In the genomic region with DNA sequence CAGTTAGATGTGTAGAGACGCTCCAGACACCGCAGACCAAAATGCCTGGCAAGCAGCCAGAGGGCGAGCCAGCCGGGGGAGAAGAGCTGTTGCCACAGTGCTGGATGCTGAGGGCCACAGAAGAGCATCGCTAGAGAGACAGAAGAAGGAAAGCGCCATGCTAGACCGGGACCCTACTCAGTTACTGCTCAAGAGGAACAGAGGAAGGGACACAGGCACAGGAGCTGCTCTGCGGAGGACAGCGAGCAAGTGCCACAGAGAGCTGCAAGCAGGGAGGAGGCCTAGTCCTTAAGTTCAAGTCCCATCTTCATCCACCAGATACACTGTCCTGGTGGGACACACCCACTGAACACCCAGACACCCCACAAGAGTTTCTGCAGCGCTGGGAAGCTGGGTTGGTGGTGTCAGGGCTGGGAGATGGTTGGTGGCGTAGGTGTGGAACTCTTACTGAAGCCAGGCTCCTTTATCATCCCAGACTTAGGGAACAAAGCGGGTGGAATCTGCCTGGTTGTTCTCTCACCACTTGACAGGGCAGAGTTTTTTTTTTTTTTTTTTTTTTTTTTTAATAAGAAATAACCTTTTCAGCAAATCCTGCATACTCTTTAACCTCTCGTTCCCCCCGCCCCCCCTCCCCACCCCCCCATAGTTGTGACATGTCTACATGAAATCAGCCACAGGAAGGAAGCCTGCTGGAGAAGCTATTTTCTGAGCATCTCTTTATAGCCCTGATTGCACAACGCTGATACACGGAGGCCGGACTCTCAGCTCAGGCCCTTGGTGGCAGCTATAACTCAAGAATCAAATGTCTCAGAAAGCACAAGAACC, we compare ENCODE assay signal across 9 mouse cellular contexts. TPM values are rescaled to one million over a fixed set of nuclear protein-coding genes. Genes with fewer than 3 reads are reported as not detected.
DNase-seq lines count a peak whose midpoint lies in the region; TF ChIP-seq lines count a peak whose summit lies in the region.
"Had no signal": no experiment of that assay in that cellular context is flagged by ENCODE, and none has a peak within 500 bp of the region (broad histone marks: within the 10 kb centered on the region; RNA-seq: fewer than 3 reads in every experiment).

No protein-coding gene starts in this region.

- peaks cover 7% of the 10 kb centered on the region; the same call in 1 of the 2 replicates for H3K9me3 ChIP-seq in forebrain, embryonic 10.5 days

- 0 out of 2 replicates have a peak, but pooled peaks have one; percentile 25 for TF ChIP-seq POLR2A in thymus, adult 2 months (IDR thresholded peaks at IDR 0.05; ENCODE audit: control insufficient read depth, extremely low read depth, insufficient read depth, low read length, poor library complexity)

- H3K4me3 ChIP-seq in thymus, adult 2 months (ENCODE audit: control insufficient read depth, insufficient read depth, low read length), result no peak overlapping the region
- no peak overlapping the region for H3K4me3 ChIP-seq in forebrain, embryonic 10.5 days

- peak; percentile 55 for DNase-seq in adrenal gland, adult 2 months
- DNase-seq in adrenal gland, postnatal 4 days (ENCODE audit: low spot score in 2 of 2), result no peak
- DNase-seq in layer of hippocampus, postnatal 10 days (ENCODE audit: low spot score in 2 of 2), result peak; percentile 57 to 66
- no peak for DNase-seq in layer of hippocampus, adult 18-20 months (ENCODE audit: low spot score in 2 of 2)
- DNase-seq in c-Kit-positive CD71-negative TER-119-negative erythroid progenitor cells, embryonic 14.5 days (ENCODE audit: low read depth), result peak; percentile 53
- peak; percentile 76 to 80 for DNase-seq in kidney, postnatal 4 days
- peak; percentile 69 for DNase-seq in thymus, adult 2 months
- DNase-seq in forebrain, embryonic 10.5 days (ENCODE audit: extremely low spot score, low spot score), result no peak

- WGBS in thymus, adult 2 months, result 22% methylated on average over 17 of the region's 17 CpGs
- 91% methylated on average over 17 of the region's 17 CpGs for WGBS in forebrain, embryonic 10.5 days

- TF ChIP-seq CTCF in thymus, adult 2 months (IDR thresholded peaks at IDR 0.05; ENCODE audit: borderline replicate concordance, control insufficient read depth, extremely low read depth, insufficient read depth, low read length, poor library complexity), result no peak

- peaks cover 58% of the 10 kb centered on the region for H3K4me1 ChIP-seq in thymus, adult 2 months (replicated peaks; ENCODE audit: control insufficient read depth, insufficient read depth, low read length)
- H3K4me1 ChIP-seq in forebrain, embryonic 10.5 days, result peaks cover 14% of the 10 kb centered on the region

- H3K27me3 ChIP-seq in thymus, adult 2 months (ENCODE audit: control insufficient read depth, insufficient read depth, low read length), result no peaks in the 10 kb centered on the region
- H3K27me3 ChIP-seq in forebrain, embryonic 10.5 days (ENCODE audit: poor library complexity, severe bottlenecking), result peaks cover 9% of the 10 kb centered on the region; the same call in 1 of the 2 replicates

- H3K27ac ChIP-seq in thymus, adult 2 months (ENCODE audit: control insufficient read depth, insufficient read depth, low read length), result no peak overlapping the region
- H3K27ac ChIP-seq in forebrain, embryonic 10.5 days, result no peak overlapping the region

- H3K36me3 ChIP-seq in thymus, adult 2 months (ENCODE audit: control insufficient read depth, insufficient read depth, low read length), result no peaks in the 10 kb centered on the region
- H3K36me3 ChIP-seq in forebrain, embryonic 10.5 days (replicated peaks), result no peaks in the 10 kb centered on the region

RNA-seq across cellular contexts. Expression of gene Emc8, which starts 29.0 kb away (rescaled TPM):
- total RNA-seq in adrenal gland, adult 2 months (2021), result 100 to 1,000 TPM in 1 of 2 experiments, 10 to 100 TPM in 1; 73.1 to 136 TPM
- polyA plus RNA-seq in adrenal gland, adult 2 months (2012; rRNA removed), result 145 and 176 TPM in 2 replicates
- total RNA-seq in adrenal gland, postnatal 4 days (2021), result 100 to 1,000 TPM; 101 to 112 TPM
- 10 to 100 TPM; 70.7 to 82.3 TPM for total RNA-seq in layer of hippocampus, postnatal 10 days (2021)
- 10 to 100 TPM; 74.7 to 96.9 TPM for total RNA-seq in layer of hippocampus, adult 18-20 months (2021)
- polyA plus RNA-seq in thymus, adult 2 months (2012; rRNA removed), result 174 and 175 TPM in 2 replicates
- 379 and 400 TPM in 2 replicates for polyA plus RNA-seq in forebrain, embryonic 10.5 days (2016; fragmentation: Nextera tagmentation; extraction: Ambion mirVana)

RNA-seq across cellular contexts. Expression of gene Cox4i1, which starts 29.3 kb away (rescaled TPM):
- total RNA-seq in adrenal gland, adult 2 months (2021), result 1,000 to 10,000 TPM; 1,249 to 1,840 TPM
- polyA plus RNA-seq in adrenal gland, adult 2 months (2012; rRNA removed), result 508 and 556 TPM in 2 replicates
- total RNA-seq in adrenal gland, postnatal 4 days (2021), result 1,000 to 10,000 TPM; 1,090 to 1,156 TPM
- total RNA-seq in layer of hippocampus, postnatal 10 days (2021), result 100 to 1,000 TPM; 930 to 997 TPM
- total RNA-seq in layer of hippocampus, adult 18-20 months (2021), result 1,000 to 10,000 TPM; 1,117 to 1,130 TPM
- 842 and 1,074 TPM in 2 replicates for polyA plus RNA-seq in thymus, adult 2 months (2012; rRNA removed)
- 865 and 885 TPM in 2 replicates for polyA plus RNA-seq in forebrain, embryonic 10.5 days (2016; fragmentation: Nextera tagmentation; extraction: Ambion mirVana)

RNA-seq across cellular contexts. Expression of gene Gm27021, which starts 29.5 kb away (rescaled TPM):
- total RNA-seq in adrenal gland, adult 2 months (2021), result not detected
- 3.4 and 10.8 TPM in 2 replicates for polyA plus RNA-seq in adrenal gland, adult 2 months (2012; rRNA removed)
- total RNA-seq in adrenal gland, postnatal 4 days (2021), result under 1 TPM in 1 of 2 experiments, not detected in 1; 0.56 TPM
- under 1 TPM in 1 of 2 experiments, not detected in 1; 0.51 TPM for total RNA-seq in layer of hippocampus, postnatal 10 days (2021)
- 1 to 10 TPM; 1.4 to 2.0 TPM for total RNA-seq in layer of hippocampus, adult 18-20 months (2021)
- 1.6 and 4.0 TPM in 2 replicates for polyA plus RNA-seq in thymus, adult 2 months (2012; rRNA removed)
- polyA plus RNA-seq in forebrain, embryonic 10.5 days (2016; fragmentation: Nextera tagmentation; extraction: Ambion mirVana), result 3.2 and 4.0 TPM in 2 replicates
- total RNA-seq: liver, adult 2 months had no signal
- polyA plus RNA-seq: liver, adult 2 months had no signal

RNA-seq across cellular contexts. Expression of gene Irf8, which starts 38.8 kb away (rescaled TPM):
- 10 to 100 TPM; 11.9 to 41.9 TPM for total RNA-seq in adrenal gland, adult 2 months (2021)
- 49.1 and 74.7 TPM in 2 replicates for polyA plus RNA-seq in adrenal gland, adult 2 months (2012; rRNA removed)
- 10 to 100 TPM; 29.8 to 40.5 TPM for total RNA-seq in adrenal gland, postnatal 4 days (2021)
- 1 to 10 TPM; 4.2 to 4.8 TPM for total RNA-seq in layer of hippocampus, postnatal 10 days (2021)
- total RNA-seq in layer of hippocampus, adult 18-20 months (2021), result 1 to 10 TPM; 3.7 to 4.6 TPM
- 105 and 109 TPM in 2 replicates for polyA plus RNA-seq in thymus, adult 2 months (2012; rRNA removed)
- 4.5 and 5.0 TPM in 2 replicates for polyA plus RNA-seq in forebrain, embryonic 10.5 days (2016; fragmentation: Nextera tagmentation; extraction: Ambion mirVana)

RNA-seq across cellular contexts. Expression of gene 1190005I06Rik, which starts 49.9 kb away (rescaled TPM):
- total RNA-seq in adrenal gland, adult 2 months (2021), result 10 to 100 TPM in 1 of 2 experiments, 1 to 10 TPM in 1; 7.2 to 27.6 TPM
- polyA plus RNA-seq in adrenal gland, adult 2 months (2012; rRNA removed), result 14.9 and 33.6 TPM in 2 replicates
- total RNA-seq in adrenal gland, postnatal 4 days (2021), result 1 to 10 TPM; 5.4 to 7.5 TPM
- total RNA-seq in layer of hippocampus, postnatal 10 days (2021), result 10 to 100 TPM in 1 of 2 experiments, 1 to 10 TPM in 1; 9.0 to 13.1 TPM
- 10 to 100 TPM; 17.4 to 17.6 TPM for total RNA-seq in layer of hippocampus, adult 18-20 months (2021)
- polyA plus RNA-seq in thymus, adult 2 months (2012; rRNA removed), result 5.6 and 6.1 TPM in 2 replicates
- 2.3 and 2.8 TPM in 2 replicates for polyA plus RNA-seq in forebrain, embryonic 10.5 days (2016; fragmentation: Nextera tagmentation; extraction: Ambion mirVana)

Comparison
In these comparisons a context has a peak if more than half of its experiments do, and no peak if none do; other contexts are left out.
1. DNase-seq: peak in adrenal gland, adult 2 months (single experiment), layer of hippocampus, postnatal 10 days (2 of 2), c-Kit-positive CD71-negative TER-119-negative erythroid progenitor cells, embryonic 14.5 days (single experiment), kidney, postnatal 4 days (2 of 2) and thymus, adult 2 months (single experiment); none in adrenal gland, postnatal 4 days (0 of 2), layer of hippocampus, adult 18-20 months (0 of 2) and forebrain, embryonic 10.5 days (single experiment).